Mouse (Mus musculus): ENCODE measurements around the gene Atf5.

GRCm38 (mm10) chr7:44789531-44789930, 26.9 kb downstream of the Atf5 start:
- TF ChIP-seq CHD2 (IDR thresholded peaks at IDR 0.05; ENCODE audit: low read length) (no peak), POLR2A (IDR thresholded peaks at IDR 0.05; ENCODE audit: low read depth, low read length) (no peak)

All from CH12.LX (cell line).